14 mouse cellular contexts compared by ENCODE assay signal in the genomic region with DNA sequence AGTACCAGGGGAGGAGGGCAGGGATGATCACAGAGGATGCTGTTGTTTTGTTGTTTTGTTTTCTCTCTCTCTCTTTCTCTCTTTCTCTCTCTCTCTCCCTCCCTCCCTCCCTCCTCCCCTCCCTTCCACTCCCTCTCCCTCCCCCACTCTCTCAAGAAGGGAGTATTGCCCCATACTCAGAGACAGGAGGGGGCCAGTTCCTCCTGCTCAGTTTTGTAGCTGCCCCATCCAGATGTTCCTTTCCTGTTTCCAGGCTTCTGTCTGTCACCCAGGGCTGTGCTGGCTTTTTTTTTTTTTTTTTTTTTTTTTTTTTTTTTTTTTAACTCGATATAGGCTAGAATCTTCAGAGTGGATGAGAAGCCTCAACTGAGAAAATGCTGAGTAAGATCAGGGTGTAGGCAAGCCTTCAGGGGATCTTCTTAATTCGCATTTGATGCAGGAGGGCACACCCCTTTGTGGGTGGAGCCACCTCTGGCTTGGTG.
"Had no signal": no experiment of that assay in that cellular context is flagged by ENCODE, and none has a peak within 500 bp of the region (broad histone marks: within the 10 kb centered on the region; RNA-seq: fewer than 3 reads in every experiment).

No protein-coding gene starts in this region.

- H3K4me1 ChIP-seq: kidney, embryonic 15.5 days; liver, embryonic 13.5 days; midbrain, embryonic 12.5 days; midbrain, embryonic 15.5 days; neural tube, embryonic 12.5 days had no signal

- H3K4me3 ChIP-seq: kidney, embryonic 15.5 days; liver, embryonic 13.5 days; midbrain, embryonic 12.5 days; midbrain, embryonic 15.5 days; neural tube, embryonic 12.5 days had no signal

- H3K27ac ChIP-seq: kidney, embryonic 15.5 days; liver, embryonic 13.5 days; midbrain, embryonic 12.5 days; midbrain, embryonic 15.5 days; neural tube, embryonic 12.5 days had no signal

- H3K9me3 ChIP-seq: kidney, embryonic 15.5 days; liver, embryonic 13.5 days; midbrain, embryonic 12.5 days; midbrain, embryonic 15.5 days; neural tube, embryonic 12.5 days had no signal

- H3K36me3 ChIP-seq: kidney, embryonic 15.5 days; liver, embryonic 13.5 days; midbrain, embryonic 12.5 days; midbrain, embryonic 15.5 days; neural tube, embryonic 12.5 days had no signal

- H3K9ac ChIP-seq: kidney, embryonic 15.5 days; liver, embryonic 13.5 days; midbrain, embryonic 12.5 days; midbrain, embryonic 15.5 days; neural tube, embryonic 12.5 days had no signal

- DNase-seq: kidney, adult 11 months; kidney, adult 8-10 months; kidney, postnatal 10 days; kidney, postnatal 36 days; liver, embryonic 13.5 days; lung, adult 2 months; lung, postnatal 36 days; thymus, adult 18-20 months; thymus, postnatal 14 days had no signal

- H3K4me2 ChIP-seq: kidney, embryonic 15.5 days; liver, embryonic 13.5 days; midbrain, embryonic 12.5 days; midbrain, embryonic 15.5 days; neural tube, embryonic 12.5 days had no signal

- H3K27me3 ChIP-seq: kidney, embryonic 15.5 days; liver, embryonic 13.5 days; midbrain, embryonic 12.5 days; midbrain, embryonic 15.5 days; neural tube, embryonic 12.5 days had no signal

- ATAC-seq: lung, postnatal 0 days; midbrain, embryonic 15.5 days had no signal
